Mouse (Mus musculus) testis, adult 2 months (tissue): ENCODE data around the gene Ddi2.

Experiments
- CTCF ChIP-seq: fragments of 200-500 bp; IDR thresholded peaks from 2 replicates; pipeline ENCODE4 v1.5.1; 2012; ENCODE audit warnings: low read depth, mild to moderate bottlenecking, inconsistent platforms, low read length, moderate library complexity; ENCODE audit not compliant: control insufficient read depth, insufficient read depth, insufficient replicate concordance
- POLR2A ChIP-seq: fragments of 200-500 bp; IDR thresholded peaks from 2 replicates; pipeline ENCODE4 v1.6.1; 2012; ENCODE audit warnings: low read depth, mild to moderate bottlenecking, inconsistent platforms, low read length, moderate library complexity; ENCODE audit not compliant: control insufficient read depth

GRCm38 (mm10) chr4:141686093-141686492, 37.1 kb downstream of the Ddi2 start:
- TF ChIP-seq POLR2A (no peak), CTCF (no peak)
